Mouse (Mus musculus): Measurements from ENCODE around the gene Smim5. TPM values are rescaled to one million over a fixed set of nuclear protein-coding genes. Genes with fewer than 3 reads are reported as not detected.

Smim5 gene
- polyA plus RNA-seq, 1 experiment from 2014 or later = 48.5 TPM

- Histone ChIP-seq H3K9me3 (ENCODE audit: control insufficient read depth, low read length) (no peaks in the 10 kb centered on the region), H3K27ac (replicated peaks in 1 of 2; ENCODE audit: control insufficient read depth in 1 of 2, insufficient read depth in 1 of 2, low read depth in 2 of 2, low read length in 2 of 2) (no peak overlapping the region), H3K9ac (ENCODE audit: low read length) (no peak overlapping the region), H3K4me1 (ENCODE audit: control insufficient read depth in 2 of 2, insufficient read depth in 2 of 2, low read length in 2 of 2) (peaks cover 2 to 5% of the 10 kb centered on the region in 2 experiments; a peak in 2 of 4 replicates), H3K4me2 (ENCODE audit: low read length) (no peak overlapping the region), H3K4me3 (ENCODE audit: control insufficient read depth in 1 of 2, insufficient read depth in 1 of 2, low read depth in 1 of 2, low read length in 2 of 2) (no peak overlapping the region), H3K27me3 (ENCODE audit: control insufficient read depth, insufficient read depth, low read length) (peaks cover 8% of the 10 kb centered on the region), H3K36me3 (ENCODE audit: control insufficient read depth, insufficient read depth, low read length) (no peaks in the 10 kb centered on the region)
- no peak for ATAC-seq (ENCODE audit: insufficient number of reproducible peaks, insufficient read depth, low FRiP score, low read depth)
- 87% methylated on average over 3 of the region's 3 CpGs for WGBS
Observed at GRCm38 (mm10) chr11:115884361-115884760, 15.4 kb upstream of the Smim5 start.

GRCm38 (mm10) chr11:115885281-115885680, 14.5 kb upstream of the Smim5 start:
- Histone ChIP-seq H3K4me2 (ENCODE audit: low read length) (no peak overlapping the region), H3K36me3 (ENCODE audit: control insufficient read depth, insufficient read depth, low read length) (no peaks in the 10 kb centered on the region), H3K4me3 (ENCODE audit: control insufficient read depth in 1 of 2, insufficient read depth in 1 of 2, low read depth in 1 of 2, low read length in 2 of 2) (no peak overlapping the region), H3K27me3 (ENCODE audit: control insufficient read depth, insufficient read depth, low read length) (peaks cover 8% of the 10 kb centered on the region), H3K4me1 (ENCODE audit: control insufficient read depth in 2 of 2, insufficient read depth in 2 of 2, low read length in 2 of 2) (peaks cover 2 to 5% of the 10 kb centered on the region in 2 experiments; a peak in 2 of 4 replicates), H3K27ac (replicated peaks in 1 of 2; ENCODE audit: control insufficient read depth in 1 of 2, insufficient read depth in 1 of 2, low read depth in 2 of 2, low read length in 2 of 2) (no peak overlapping the region), H3K9ac (ENCODE audit: low read length) (no peak overlapping the region), H3K9me3 (ENCODE audit: control insufficient read depth, low read length) (no peaks in the 10 kb centered on the region)
- WGBS = 64% methylated on average over 11 of the region's 11 CpGs
- ATAC-seq (ENCODE audit: insufficient number of reproducible peaks, insufficient read depth, low FRiP score, low read depth) = no peak

- Histone ChIP-seq H3K4me1 (ENCODE audit: control insufficient read depth in 2 of 2, insufficient read depth in 2 of 2, low read length in 2 of 2) (peaks cover 2 to 5% of the 10 kb centered on the region in 2 experiments; a peak in 2 of 4 replicates), H3K27me3 (ENCODE audit: control insufficient read depth, insufficient read depth, low read length) (peaks cover 8% of the 10 kb centered on the region)
Observed at GRCm38 (mm10) chr11:115886446-115886845, 13.3 kb upstream of the Smim5 start.

GRCm38 (mm10) chr11:115888020-115888419, 11.7 kb upstream of the Smim5 start:
- Histone ChIP-seq H3K4me2 (ENCODE audit: low read length) (no peak overlapping the region), H3K27me3 (ENCODE audit: control insufficient read depth, insufficient read depth, low read length) (peaks cover 3% of the 10 kb centered on the region), H3K36me3 (ENCODE audit: control insufficient read depth, insufficient read depth, low read length) (peaks cover 6% of the 10 kb centered on the region; the same call in 1 of the 2 replicates), H3K9me3 (ENCODE audit: control insufficient read depth, low read length) (no peaks in the 10 kb centered on the region), H3K4me3 (ENCODE audit: control insufficient read depth in 1 of 2, insufficient read depth in 1 of 2, low read depth in 1 of 2, low read length in 2 of 2) (no peak overlapping the region), H3K27ac (replicated peaks in 1 of 2; ENCODE audit: control insufficient read depth in 1 of 2, insufficient read depth in 1 of 2, low read depth in 2 of 2, low read length in 2 of 2) (no peak overlapping the region), H3K4me1 (ENCODE audit: control insufficient read depth in 2 of 2, insufficient read depth in 2 of 2, low read length in 2 of 2) (peaks cover 2 to 5% of the 10 kb centered on the region in 2 experiments; a peak in 2 of 4 replicates), H3K9ac (ENCODE audit: low read length) (no peak overlapping the region)
- WGBS = 91% methylated on average over 5 of the region's 5 CpGs
- ATAC-seq (ENCODE audit: insufficient number of reproducible peaks, insufficient read depth, low FRiP score, low read depth) = no peak

More at GRCm38 (mm10) chr11:115886446-115886845, 13.3 kb upstream of the Smim5 start:
- Histone ChIP-seq H3K27ac (replicated peaks in 1 of 2; ENCODE audit: control insufficient read depth in 1 of 2, insufficient read depth in 1 of 2, low read depth in 2 of 2, low read length in 2 of 2) (no peak overlapping the region), H3K4me2 (ENCODE audit: low read length) (no peak overlapping the region), H3K36me3 (ENCODE audit: control insufficient read depth, insufficient read depth, low read length) (no peaks in the 10 kb centered on the region), H3K9ac (ENCODE audit: low read length) (no peak overlapping the region), H3K9me3 (ENCODE audit: control insufficient read depth, low read length) (no peaks in the 10 kb centered on the region), H3K4me3 (ENCODE audit: control insufficient read depth in 1 of 2, insufficient read depth in 1 of 2, low read depth in 1 of 2, low read length in 2 of 2) (no peak overlapping the region)
- no peak for ATAC-seq (ENCODE audit: insufficient number of reproducible peaks, insufficient read depth, low FRiP score, low read depth)
- 79% methylated on average over 11 of the region's 11 CpGs for WGBS

- Histone ChIP-seq H3K9me3 (ENCODE audit: control insufficient read depth, low read length) (no peaks in the 10 kb centered on the region), H3K9ac (ENCODE audit: low read length) (no peak overlapping the region), H3K27ac (replicated peaks in 1 of 2; ENCODE audit: control insufficient read depth in 1 of 2, insufficient read depth in 1 of 2, low read depth in 2 of 2, low read length in 2 of 2) (no peak overlapping the region), H3K36me3 (ENCODE audit: control insufficient read depth, insufficient read depth, low read length) (peaks cover 18% of the 10 kb centered on the region), H3K4me1 (ENCODE audit: control insufficient read depth in 2 of 2, insufficient read depth in 2 of 2, low read length in 2 of 2) (peaks cover 2 to 5% of the 10 kb centered on the region in 2 experiments; a peak in 2 of 4 replicates), H3K27me3 (ENCODE audit: control insufficient read depth, insufficient read depth, low read length) (no peaks in the 10 kb centered on the region), H3K4me2 (ENCODE audit: low read length) (no peak overlapping the region), H3K4me3 (ENCODE audit: control insufficient read depth in 1 of 2, insufficient read depth in 1 of 2, low read depth in 1 of 2, low read length in 2 of 2) (no peak overlapping the region)
- 74% methylated on average over 6 of the region's 6 CpGs for WGBS
- no peak for ATAC-seq (ENCODE audit: insufficient number of reproducible peaks, insufficient read depth, low FRiP score, low read depth)
Observed at GRCm38 (mm10) chr11:115889159-115889558, 10.6 kb upstream of the Smim5 start.

GRCm38 (mm10) chr11:115892213-115892612, 7.6 kb upstream of the Smim5 start:
- Histone ChIP-seq H3K9ac (ENCODE audit: low read length) (no peak overlapping the region), H3K4me2 (ENCODE audit: low read length) (no peak overlapping the region), H3K4me3 (ENCODE audit: control insufficient read depth in 1 of 2, insufficient read depth in 1 of 2, low read depth in 1 of 2, low read length in 2 of 2) (no peak overlapping the region), H3K27me3 (ENCODE audit: control insufficient read depth, insufficient read depth, low read length) (no peaks in the 10 kb centered on the region), H3K27ac (replicated peaks in 1 of 2; ENCODE audit: control insufficient read depth in 1 of 2, insufficient read depth in 1 of 2, low read depth in 2 of 2, low read length in 2 of 2) (no peak overlapping the region), H3K4me1 (ENCODE audit: control insufficient read depth in 2 of 2, insufficient read depth in 2 of 2, low read length in 2 of 2) (peaks cover 2 to 5% of the 10 kb centered on the region in 2 experiments; a peak in 2 of 4 replicates), H3K9me3 (ENCODE audit: control insufficient read depth, low read length) (no peaks in the 10 kb centered on the region), H3K36me3 (ENCODE audit: control insufficient read depth, insufficient read depth, low read length) (peaks cover 29% of the 10 kb centered on the region)
- 33% methylated on average over 6 of the region's 6 CpGs for WGBS
- ATAC-seq (ENCODE audit: insufficient number of reproducible peaks, insufficient read depth, low FRiP score, low read depth) = no peak

GRCm38 (mm10) chr11:115893071-115893470, 6.7 kb upstream of the Smim5 start:
- Histone ChIP-seq H3K9ac (ENCODE audit: low read length) (no peak overlapping the region), H3K27ac (replicated peaks in 1 of 2; ENCODE audit: control insufficient read depth in 1 of 2, insufficient read depth in 1 of 2, low read depth in 2 of 2, low read length in 2 of 2) (no peak overlapping the region), H3K4me1 (ENCODE audit: control insufficient read depth in 2 of 2, insufficient read depth in 2 of 2, low read length in 2 of 2) (no peaks in the 10 kb centered on the region), H3K4me2 (ENCODE audit: low read length) (no peak overlapping the region), H3K9me3 (ENCODE audit: control insufficient read depth, low read length) (no peaks in the 10 kb centered on the region), H3K4me3 (ENCODE audit: control insufficient read depth in 1 of 2, insufficient read depth in 1 of 2, low read depth in 1 of 2, low read length in 2 of 2) (no peak overlapping the region), H3K36me3 (ENCODE audit: control insufficient read depth, insufficient read depth, low read length) (peaks cover 29% of the 10 kb centered on the region), H3K27me3 (ENCODE audit: control insufficient read depth, insufficient read depth, low read length) (no peaks in the 10 kb centered on the region)
- ATAC-seq (ENCODE audit: insufficient number of reproducible peaks, insufficient read depth, low FRiP score, low read depth) = no peak
- WGBS = 85% methylated on average over 9 of the region's 9 CpGs
